Mouse (Mus musculus) adrenal gland, adult 18-20 months (tissue): ENCODE measurements at regions not wholly inside any gene's neighbourhood (a gene's known extent, or its start where the extent isn't known, plus 50 kb on each side); places are given as distances from the start of the nearest gene placed in this dataset.

Experiments used
- DNase-seq, 2 experiments: peaks; one replicate each; pipeline ENCODE4 v3.0.0; 2021 to 2022; ENCODE audit warnings: low spot score in 2 of 2

DNA sequence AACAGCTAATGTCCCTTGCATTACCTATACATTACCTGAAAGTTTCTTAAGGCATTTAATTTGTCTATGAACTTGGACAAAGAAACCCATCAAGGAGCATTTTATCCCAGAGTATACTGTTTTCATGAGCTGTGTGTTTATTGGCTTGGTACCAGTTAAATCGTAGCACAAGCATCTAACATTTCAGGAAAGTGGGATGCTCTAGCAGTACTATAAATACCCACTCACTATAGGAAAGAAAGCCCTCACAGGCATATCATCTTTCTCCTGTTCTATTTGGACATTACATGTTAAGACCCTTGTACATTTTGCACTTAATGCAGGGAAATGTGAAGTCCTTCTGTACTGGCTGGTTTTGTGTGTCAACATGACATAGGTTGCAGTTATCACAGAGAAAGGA lies 163.9 kb downstream of the Ptprc start:
- no peak for DNase-seq

DNA sequence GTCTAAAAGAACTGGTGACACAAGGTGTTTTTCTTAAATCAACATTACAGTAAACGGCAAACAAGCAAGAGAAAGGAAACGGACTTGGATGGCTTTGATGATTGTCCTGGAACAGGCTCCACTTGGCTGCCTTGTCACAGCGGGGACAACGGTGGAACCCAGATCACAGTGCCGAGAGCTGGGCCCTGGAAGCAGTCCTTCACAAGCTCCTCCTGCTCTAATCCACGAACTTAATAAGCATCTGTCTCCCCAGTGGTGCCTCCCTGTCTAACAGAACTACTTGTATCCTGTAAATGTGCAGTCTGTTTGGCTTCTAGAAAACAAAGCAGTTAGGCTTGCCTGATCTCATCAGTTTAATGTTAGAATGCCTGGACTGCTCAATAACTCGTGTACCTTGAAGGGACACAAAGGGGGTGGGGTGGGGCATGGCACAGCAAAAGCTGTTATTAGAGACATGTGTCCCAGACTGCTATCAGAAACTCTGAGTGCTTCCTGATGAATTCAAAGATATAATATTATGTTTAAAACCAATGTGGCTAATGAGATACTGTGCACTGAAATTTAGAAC lies 164.5 kb downstream of the Ptprc start:
- no peak for DNase-seq

DNA sequence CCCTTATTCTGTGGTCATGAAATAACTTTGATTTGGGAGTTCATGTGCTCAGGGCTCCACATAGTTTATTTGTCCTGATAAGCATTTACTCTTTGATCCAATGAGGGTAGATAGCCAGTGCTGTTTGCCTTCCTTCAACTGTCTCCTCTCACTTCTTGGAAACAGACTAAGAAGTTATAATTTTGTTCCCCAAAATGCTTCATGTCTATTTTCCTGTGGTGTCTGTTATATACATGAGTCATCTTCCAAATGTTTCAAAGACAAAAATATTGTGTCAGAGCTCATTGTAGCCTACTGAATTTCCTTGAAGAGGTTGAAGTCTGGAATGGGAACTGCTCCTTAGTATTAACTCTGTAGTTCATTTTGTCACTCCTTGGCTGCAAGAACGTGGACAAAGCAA lies 168.7 kb downstream of the Ptprc start:
- DNase-seq = no peak

DNA sequence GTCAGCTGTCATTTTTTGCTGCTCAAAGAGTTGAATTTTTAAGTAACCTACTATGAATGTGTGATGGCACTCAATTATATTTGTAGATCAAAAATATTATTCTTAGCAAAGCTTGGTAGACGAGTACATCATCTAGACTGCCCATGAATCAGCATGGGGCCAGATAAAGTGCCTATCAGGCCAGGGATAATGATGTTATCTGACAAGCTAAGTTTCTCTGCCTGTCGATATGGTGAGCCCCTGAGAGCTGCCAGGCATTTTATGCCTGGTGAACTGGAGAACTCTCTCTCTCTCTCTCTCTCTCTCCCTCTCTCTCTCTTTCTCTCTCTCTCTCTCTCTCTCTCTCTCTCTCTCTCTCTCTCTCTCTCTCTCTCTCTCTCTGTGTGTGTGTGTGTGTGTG lies 171.2 kb downstream of the Ptprc start:
- no peak for DNase-seq

DNA sequence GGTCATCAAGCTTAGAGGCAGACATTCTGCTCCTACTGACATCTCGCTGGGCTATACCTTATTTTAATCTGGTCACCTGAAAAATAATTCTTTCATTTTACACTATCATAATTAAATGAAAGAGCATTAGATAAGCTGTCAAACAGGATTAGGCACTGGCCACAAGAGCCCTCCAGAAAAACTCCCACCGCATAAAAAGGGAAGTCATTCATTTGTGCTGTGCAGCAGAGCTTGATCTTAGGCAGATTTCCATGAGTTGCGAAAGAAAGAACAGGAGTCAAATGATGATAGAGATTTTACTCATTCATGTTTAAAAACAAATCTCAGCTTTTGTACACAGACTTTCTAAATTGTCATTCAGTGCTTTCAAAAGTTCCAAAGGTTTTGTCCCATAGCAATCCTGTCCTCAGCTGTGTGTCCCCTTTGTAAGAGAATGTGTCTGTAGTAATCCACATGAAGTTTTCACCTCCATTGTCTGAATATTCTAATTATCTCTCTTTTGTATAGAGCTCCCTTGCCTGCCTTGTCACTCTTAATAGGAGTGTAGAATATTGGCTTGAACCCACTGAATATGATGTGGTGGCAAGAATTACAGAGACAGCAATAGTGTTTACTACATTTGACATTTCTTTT lies 176.1 kb downstream of the Ptprc start:
- DNase-seq = no peak

DNA sequence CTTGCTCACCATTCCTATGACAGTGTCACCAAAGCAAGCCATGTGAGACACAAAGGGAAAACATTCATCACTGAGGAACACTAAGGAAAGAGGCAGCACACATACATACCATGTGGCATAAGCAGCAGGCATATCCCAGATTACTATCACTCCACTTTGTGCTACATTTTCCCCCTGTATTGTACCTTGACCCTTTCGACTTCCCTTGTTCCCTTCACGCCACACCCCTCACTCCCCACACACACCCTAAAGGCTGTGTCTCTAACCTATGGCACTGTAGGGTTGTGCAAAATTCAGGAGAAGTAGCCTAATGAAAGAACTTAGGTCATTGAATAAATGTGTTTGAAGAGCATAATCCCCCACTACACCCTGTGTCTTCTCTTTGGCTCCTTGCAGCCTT lies 179.5 kb downstream of the Ptprc start:
- no peak for DNase-seq

DNA sequence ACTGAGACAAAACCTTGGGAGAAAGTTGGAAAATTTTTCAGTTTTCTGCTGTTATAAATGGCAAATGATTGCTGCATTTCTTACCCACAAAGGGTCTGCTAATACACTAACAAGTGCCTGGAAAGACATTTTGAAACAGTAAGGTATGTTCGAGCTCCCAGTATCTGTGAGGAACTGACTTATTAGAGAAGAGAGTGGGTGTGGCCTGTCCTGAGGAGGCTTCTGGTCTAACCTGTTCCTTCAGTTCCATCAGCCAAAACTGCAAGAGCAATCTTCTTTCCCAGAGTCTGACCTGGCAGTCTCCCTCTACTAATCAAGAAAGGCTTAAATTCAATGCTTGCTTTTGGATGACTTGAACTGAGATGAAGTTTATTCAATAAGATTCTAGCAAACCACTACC lies 183.6 kb downstream of the Ptprc start:
- DNase-seq = no peak

DNA sequence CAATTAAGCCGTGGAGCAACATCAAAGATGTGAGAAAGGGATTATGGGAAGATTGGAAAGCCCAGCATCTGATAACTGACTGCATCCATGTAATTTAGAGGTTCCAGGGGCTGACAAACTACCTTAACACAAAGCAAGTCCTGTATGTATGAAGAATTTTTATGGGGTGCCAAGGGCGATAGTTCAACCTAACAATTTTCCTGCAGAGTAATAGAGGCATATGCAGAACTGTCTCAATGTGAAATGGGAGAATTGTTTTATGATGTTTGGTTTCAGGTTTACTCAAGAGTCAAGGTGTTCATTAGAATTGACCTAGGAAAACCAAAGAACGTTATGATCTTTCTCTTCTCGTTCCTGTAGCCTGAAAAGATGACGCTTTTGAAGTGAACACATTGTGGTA lies 184.1 kb downstream of the Ptprc start:
- no peak for DNase-seq

DNA sequence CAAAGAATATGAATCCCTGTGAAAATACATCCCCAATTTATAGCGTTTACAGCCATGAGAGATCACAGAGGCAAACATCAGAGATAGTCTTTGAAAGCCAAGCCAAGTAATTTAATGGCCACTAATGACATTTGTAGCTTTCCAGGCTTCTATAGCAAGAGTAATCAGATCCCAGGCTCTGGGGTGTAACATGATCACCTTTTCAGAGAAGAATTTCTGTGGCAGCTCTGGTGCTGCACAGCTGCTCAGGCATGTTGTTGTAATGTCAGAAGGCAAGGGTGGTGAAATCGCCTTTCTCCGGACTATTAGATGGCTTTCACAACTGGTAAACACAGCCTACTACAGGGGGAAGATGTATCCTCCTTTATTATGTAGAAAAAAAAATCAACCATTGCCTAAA lies 202.1 kb downstream of the Ptprc start:
- no peak for DNase-seq

DNA sequence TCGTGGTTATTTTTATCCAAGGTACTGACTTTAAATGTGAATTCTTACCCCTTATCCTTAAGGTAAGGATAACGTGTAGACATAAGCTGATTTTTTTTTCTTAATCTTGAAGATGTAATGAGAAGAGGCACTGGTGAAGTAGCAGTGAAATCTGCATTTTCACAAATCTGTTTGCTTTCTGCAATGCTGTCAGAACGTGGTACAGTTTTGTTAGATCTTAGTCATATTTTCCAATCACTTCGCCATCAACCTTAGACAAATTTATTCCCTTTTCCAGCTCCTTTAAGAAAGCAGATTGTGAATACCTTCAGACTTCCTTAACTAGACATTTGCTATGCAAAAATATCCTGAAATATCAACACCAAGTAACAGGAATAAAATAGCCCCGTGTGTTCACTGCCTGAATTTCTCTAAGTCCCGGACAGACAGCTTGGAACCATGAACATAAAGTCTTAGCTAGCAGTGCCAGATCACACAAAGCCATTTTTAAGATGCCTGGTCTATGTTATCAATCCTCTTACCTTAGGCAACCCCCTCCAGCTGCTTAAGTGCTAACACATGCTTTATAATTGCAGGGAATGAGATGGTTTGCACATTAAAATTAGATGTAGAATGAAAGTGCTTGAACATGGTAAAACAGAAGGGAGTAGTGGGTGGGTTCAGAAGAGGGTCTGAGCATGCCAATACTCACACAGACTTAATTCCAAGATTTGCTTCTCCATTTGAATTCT lies 202.7 kb downstream of the Ptprc start:
- no peak for DNase-seq

DNA sequence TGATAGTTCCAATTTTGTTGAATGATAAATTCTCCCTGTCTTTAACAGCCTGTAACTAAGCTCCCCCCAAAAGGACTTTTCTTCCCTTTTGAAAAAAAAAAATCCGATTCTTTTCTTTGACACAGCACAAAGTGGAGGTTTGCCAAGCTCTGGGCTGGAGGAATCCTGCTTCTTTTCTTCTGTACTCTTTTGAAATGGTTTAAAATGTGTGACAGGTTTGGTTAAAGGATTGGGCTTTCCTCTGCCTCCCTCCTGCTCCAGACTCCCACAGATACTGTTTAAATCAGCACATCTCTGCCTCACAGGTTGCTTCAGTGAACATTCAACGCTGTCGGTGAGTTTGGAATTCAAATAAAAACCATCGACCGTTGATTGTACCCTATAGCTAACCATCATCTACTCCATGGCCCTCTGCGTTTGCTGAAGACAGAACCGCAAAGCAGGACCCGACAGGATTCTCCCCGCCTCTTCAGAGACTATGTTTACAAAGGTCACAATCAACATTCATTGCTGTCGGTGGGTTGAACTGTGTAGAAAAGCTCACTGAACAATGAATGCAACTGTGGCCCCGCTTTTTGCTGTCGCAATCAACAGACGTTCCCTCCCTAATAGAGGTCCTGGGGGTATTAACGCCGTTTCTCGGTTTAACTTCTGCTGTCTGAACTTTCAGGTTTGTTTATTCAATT lies 209.2 kb downstream of the Ptprc start:
- no peak for DNase-seq

DNA sequence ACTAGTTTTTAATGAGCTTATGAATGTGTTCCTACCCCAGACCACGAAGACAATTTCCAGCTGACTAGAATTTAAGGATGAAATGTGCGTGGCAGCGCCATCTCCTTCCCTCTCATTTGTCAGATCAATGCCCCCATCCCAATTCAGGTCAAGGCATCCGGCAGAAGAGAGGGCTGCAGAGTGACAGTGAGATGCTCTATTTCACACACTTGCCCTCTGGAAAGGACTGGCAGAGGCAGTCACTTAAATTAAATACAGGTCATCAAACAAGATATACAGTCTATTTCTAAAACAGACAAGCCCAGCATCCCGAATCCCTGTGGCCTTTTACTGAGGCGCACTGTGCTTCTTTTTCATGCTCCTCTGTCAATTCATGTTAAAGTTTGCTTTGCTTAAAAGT lies 211.9 kb downstream of the Ptprc start:
- DNase-seq = no peak

DNA sequence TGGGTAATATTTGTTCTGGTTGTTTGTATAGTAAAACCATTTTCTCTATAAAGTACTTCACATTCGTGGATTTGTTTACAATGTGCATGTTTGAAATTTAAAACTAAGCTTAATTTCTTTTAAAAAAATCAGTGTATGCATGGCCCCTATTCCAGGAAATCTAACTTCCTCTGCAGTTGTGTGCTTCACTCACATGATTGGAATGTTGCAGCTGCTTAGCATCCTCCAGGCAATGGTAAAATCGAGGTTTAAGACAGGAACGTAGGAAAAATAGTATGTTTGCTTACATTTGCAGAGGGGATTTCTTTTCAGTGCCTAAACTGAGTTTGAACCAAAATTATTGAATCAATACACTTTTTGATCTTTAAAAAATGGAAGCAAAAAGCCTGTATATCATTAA lies 217.5 kb downstream of the Ptprc start:
- no peak for DNase-seq

DNA sequence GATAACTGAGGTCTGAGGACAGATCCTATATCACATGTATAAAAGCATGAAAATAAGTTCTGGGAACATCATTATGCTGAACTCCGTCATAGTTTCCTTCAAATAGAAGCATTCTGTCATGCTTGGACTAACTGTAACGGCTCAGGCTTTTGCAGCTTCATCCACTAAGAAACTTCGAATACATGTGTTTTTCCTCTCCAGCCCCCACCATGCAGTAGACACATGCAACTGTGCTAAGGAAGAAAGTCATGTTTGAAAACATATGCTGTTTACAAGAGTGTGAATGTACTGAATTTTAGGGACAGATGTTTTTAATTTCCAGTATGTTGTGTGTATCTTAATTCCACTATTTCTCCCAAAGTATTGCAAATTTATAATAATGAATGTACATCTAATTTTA lies 219.5 kb downstream of the Ptprc start:
- no peak for DNase-seq

DNA sequence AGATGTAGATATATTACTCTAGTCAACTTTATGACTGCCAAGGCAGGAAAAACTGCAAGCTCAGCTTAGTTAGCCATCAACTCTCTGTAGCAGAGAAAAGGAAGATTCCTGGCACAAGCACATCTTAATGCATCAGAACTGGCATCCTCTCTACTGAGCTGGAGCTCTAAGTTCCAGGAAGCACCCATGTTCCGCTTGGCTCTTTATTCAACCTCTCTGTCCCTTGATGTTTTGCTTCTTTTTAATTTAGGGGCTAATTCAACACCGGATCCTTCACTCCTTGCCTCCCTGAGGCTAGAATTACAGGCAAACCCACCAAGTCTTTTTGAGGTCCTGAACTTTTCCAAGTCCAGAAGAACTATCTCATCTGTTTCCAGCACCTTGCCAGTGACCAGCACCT lies 220.4 kb downstream of the Ptprc start:
- DNase-seq = no peak

DNA sequence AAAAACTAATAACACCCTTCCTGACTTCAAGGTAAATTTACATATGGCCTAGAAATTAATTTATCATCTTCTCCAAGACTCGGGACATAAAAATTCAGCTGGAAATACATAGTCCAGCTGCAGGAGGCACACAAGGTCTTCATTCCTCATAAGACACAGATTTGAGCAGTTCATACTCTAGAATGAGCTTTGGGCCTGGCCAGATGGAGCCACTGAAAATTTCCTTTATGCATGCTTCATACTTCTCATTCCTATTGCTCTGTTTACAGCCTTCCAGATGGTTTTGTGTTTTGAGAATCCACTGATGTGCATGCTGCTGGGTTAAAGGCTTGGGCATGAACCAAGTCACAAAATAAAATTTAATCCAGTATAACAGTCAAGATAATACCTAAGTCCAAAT lies 222.1 kb downstream of the Ptprc start:
- DNase-seq = no peak

DNA sequence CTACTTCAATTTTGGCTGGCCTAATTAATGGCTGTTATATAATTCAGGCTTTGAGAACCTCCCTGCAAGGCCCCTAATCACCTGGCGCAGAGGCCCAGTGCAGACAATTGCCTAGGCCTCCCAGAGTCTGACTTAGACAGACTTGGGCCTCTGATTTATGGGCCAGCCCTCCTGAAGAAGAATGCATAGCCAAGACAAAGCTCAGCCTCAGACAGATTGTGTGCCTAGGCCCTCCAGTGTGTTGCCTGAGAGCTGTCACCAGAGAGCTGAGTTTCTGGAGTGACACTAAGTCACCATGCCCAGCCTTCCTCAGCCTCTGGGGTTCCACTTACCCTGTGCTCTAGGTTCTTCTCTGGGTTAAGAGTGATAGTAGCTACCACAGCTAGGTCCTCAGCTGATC lies 222.7 kb downstream of the Ptprc start:
- no peak for DNase-seq

DNA sequence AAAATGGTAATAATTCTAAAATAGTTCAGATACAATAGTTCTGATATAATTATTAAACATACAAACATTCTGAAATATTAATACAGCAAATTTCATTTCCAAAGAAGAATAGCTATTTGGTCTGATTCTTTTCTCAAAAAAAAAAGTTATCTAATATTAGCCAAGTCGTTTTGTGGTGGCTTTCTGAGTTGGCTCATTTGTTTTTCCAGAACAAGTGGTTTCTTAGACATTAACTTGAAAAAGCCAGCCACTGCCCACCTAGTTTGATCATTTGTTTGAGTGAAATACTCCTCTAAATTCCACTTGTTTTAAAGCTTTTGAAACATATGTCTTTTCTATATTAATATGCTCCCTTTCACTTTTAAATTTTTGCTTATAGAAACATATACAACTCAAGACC lies 227.6 kb downstream of the Ptprc start:
- no peak for DNase-seq

DNA sequence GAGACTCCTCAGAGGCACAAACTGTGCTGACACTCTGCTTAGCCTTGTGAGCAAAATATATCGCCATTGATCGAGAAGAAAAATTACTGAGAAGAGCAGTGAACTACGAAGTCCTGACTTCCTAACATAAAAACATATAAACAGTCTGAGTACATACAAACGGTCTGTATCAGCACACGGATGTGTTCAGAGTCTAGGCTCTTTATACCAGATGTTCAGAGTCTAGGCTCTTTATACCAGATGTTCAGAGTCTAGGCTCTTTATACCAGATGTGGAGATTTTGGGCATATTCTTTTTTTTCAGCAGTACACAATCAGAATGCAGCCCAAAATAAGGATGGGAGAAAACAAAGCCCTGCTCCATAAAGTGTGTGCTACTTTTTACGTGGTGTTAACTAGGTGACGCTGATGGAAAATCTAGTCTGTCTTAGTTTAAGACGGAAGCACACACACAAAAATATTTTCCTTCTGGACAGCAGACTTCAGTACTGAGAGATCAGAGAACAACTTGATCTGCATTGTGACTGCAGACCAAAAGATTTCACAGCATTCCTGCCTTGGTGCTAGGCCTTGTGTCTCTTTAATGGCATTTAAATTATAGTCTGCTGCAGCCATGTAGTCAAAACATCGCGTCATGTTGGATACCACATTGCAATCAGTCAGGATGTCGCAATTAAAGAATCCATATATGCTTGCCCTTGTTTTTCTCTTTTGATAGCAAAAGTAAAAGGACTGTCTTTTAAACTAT lies 233.6 kb downstream of the Ptprc start:
- no peak for DNase-seq

DNA sequence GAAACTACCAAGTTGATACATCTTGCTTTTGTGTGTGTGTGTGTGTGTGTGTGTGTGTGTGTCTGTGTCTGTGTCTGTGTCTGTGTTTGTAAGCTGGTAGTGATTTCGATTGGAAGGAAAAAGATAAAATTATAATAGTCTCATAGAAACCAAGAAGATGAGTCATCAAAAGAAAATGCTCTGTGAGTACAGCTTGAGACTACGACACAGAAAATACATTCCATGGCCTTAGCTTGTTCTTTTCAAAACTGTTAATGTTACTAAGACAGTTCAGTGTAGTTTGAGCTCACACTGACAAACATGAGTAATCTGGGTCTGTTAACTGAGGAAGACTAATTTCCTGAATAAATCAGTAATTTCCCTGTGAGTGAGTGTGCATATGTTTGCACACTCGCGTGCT lies 239.8 kb downstream of the Ptprc start:
- DNase-seq = no peak

DNA sequence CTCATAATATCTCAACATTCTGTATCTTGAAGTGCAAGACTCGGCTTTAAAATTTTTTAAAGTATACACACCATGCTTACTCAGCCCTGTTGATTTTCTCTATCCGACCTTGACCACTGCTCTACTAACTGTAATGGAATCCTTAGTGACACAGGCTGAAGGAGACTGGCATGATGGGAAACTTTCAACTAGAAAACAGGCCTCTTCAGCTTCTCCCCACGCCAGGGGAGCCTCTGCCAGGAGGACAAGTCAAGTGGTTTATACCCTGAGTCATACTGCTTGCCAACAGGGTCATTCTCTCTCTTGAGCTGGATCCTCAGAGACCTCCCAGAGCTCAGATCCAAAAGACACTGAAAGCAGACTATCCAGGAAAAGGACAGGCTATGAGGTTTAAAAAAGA lies 245.7 kb downstream of the Ptprc start:
- DNase-seq = peak in 1 of 2 experiments; percentile 3

DNA sequence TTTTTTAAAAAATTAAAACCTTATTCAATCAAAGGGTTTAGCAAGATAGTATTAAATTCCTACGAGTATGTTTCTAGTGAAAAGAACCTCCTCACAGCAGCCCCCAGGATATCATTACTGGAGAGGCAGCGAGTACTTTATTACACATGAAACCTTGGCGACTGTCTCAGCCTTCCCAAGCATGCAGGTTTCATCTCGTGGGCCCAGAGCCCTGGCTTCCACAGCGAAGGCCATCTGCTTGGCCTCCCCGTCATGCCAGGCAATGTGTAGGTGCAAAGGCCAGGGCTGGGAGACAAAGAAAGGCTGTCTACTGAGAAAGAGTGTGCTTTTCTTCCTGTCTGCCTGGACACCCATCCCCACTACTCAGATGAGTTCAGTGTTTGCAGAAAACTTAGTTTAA lies 247.0 kb downstream of the Ptprc start:
- peak in 1 of 2 experiments; percentile 7 for DNase-seq
